Mouse (Mus musculus): Measurements from ENCODE around the gene Myo10.

Gene Myo10

GRCm38 (mm10) chr15:25805336-25806110, 183.2 kb downstream of the Myo10 start:
- peak; percentile 62 for DNase-seq (ENCODE audit: low spot score)

GRCm38 (mm10) chr15:25806363-25806762, 184.0 kb downstream of the Myo10 start:
- DNase-seq (ENCODE audit: low spot score), result no peak

- DNase-seq (ENCODE audit: low spot score), result no peak
Measured at GRCm38 (mm10) chr15:25806878-25807277, 184.6 kb downstream of the Myo10 start.

GRCm38 (mm10) chr15:25808677-25809460, 186.5 kb downstream of the Myo10 start:
- no peak for DNase-seq (ENCODE audit: low spot score)

DNA sequence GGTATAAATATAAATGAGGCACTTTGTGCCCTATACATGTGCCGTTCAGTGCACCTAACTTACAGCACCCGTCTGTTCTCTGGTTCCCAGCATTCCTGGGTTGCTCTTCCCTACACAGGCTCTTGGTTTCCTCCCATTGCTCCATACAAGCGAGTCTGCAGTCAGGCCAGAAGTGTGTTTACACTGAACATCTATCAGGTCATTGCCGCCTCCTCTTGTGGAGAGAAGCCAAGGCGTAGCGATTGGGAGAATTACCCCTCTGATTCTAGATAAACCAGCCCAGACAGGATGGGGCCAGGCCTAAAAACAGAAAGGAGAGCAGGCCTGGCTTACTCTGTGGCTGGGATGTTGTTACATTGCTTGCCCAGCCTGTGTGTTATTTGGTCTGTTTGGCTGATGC, 187.3 kb downstream of the Myo10 start:
- no peak for DNase-seq (ENCODE audit: low spot score)

DNA sequence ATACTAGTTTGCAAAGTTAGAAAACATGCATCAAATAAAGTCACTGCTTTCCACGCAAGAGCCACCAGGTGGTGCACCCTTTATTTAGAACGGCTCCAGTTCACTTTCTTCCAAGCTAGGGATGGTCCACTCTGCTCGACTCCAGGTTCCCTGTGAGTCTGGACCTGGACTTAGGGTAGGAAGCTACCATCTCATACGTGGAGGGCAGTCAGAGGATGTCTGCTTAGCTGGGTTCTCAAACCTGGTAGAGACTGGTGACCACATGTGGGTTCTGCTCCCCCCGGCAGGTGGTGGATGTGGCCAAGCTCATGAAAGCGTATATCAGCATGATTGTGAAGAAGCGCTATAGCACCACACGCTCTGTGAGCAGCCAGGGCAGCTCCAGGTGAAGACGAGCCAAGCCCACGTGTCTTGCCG, 189.5 kb downstream of the Myo10 start:
- no peak for DNase-seq (ENCODE audit: low spot score)

DNA sequence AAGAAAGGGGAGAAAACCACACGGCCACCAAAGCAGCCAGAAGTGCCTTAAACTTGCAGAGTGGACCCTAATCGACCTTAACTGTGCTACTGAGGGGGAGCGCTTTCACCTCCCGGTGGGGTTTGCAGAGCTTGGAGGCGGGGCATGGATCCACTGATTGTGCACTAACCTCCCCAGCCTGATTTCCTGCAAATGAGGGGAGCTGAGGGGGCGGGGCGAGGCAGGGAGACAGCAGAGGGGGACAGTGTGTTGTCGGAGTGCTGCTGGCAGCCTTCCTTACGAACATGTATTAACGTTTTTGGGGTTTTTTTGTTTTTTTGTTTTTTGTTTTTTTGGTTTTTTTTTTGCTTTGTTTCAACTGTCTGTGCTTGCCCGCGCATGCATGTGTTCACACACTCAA, 190.2 kb downstream of the Myo10 start:
- no peak for DNase-seq (ENCODE audit: low spot score)

- DNase-seq (ENCODE audit: low spot score), result no peak
Measured at GRCm38 (mm10) chr15:25814535-25814934, 192.2 kb downstream of the Myo10 start.

GRCm38 (mm10) chr15:25817191-25817590, 194.9 kb downstream of the Myo10 start:
- no peak for DNase-seq (ENCODE audit: low spot score)

GRCm38 (mm10) chr15:25821981-25822380, 199.7 kb downstream of the Myo10 start:
- no peak for DNase-seq (ENCODE audit: low spot score)

GRCm38 (mm10) chr15:25822656-25823055, 200.3 kb downstream of the Myo10 start:
- no peak for DNase-seq (ENCODE audit: low spot score)

- no peak for DNase-seq (ENCODE audit: low spot score)
Measured at GRCm38 (mm10) chr15:25826531-25826961, 204.2 kb downstream of the Myo10 start.

- no peak for DNase-seq (ENCODE audit: low spot score)
Measured at GRCm38 (mm10) chr15:25828464-25828863, 206.1 kb downstream of the Myo10 start.

GRCm38 (mm10) chr15:25830426-25830825, 208.1 kb downstream of the Myo10 start:
- no peak for DNase-seq (ENCODE audit: low spot score)

GRCm38 (mm10) chr15:25834282-25834681, 212.0 kb downstream of the Myo10 start:
- DNase-seq (ENCODE audit: low spot score), result no peak

GRCm38 (mm10) chr15:25834920-25835674, 212.8 kb downstream of the Myo10 start:
- DNase-seq (ENCODE audit: low spot score), result no peak

GRCm38 (mm10) chr15:25842462-25843085, 220.2 kb downstream of the Myo10 start:
- DNase-seq (ENCODE audit: low spot score), result peak; percentile 7

- peak; percentile 76 for DNase-seq (ENCODE audit: low spot score)
Measured at GRCm38 (mm10) chr15:25843086-25843991, 221.0 kb downstream of the Myo10 start, which contains the start of gene Retreg1. TSS of gene Retreg1 (plus strand) at chr15:25843180.

- DNase-seq (ENCODE audit: low spot score), result no peak
Measured at GRCm38 (mm10) chr15:25844013-25844570, 221.8 kb downstream of the Myo10 start.

DNA sequence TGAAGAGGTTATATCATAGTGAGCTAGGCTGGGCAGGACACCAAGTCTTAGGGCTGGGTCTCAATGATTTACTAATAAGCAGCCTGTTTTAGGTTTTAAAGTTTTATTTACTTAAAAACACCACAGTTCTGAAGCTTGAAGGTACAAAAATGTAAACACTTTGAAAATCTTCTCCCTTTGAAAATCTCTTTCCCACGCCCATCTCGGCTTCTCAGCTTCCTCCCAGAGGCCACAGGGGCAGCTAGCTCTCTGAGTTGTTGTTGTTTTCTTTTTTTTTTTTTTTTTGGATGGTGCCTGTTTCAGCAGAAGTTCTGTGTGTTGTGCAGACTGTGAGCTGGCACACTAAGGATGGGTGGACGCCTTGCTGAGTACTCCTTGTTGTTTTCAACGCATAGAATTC, 222.4 kb downstream of the Myo10 start:
- DNase-seq (ENCODE audit: low spot score), result no peak

All from urinary bladder, postnatal 25 days (tissue).